In the genomic region with DNA sequence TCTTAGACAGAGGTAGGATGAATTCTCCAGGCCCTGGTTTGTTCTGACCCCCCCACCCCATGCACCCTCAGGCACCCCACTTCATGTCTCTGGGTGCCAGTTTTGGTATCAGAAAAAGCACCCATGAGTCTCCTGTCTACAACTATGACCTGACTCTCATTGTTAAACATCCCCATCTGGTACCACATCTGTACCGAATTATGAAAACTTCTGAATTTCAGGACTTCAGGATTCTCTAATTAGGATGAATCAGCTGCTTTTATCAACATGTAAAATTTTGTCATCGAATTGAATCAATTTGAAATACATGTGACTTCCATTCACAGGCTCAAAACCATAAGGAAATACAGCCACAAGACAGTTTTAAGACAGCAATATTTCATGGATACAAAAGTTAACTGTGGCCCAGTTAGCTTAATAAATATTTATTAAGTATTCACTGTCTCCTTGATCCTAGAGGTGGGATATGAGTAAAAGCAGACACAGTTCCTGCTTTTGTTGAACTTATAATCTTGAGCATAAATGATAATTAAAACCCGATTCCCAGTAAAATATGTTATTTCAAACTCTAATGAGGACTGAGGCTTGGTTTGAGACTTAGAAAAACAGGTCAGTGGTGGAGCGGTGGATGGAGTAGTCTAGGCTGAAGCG, we compare ENCODE assay signal across 14 mouse cellular contexts.
"Had no signal": no experiment of that assay in that cellular context is flagged by ENCODE, and none has a peak within 500 bp of the region (broad histone marks: within the 10 kb centered on the region; RNA-seq: fewer than 3 reads in every experiment).

No protein-coding gene starts in this region.

- H3K4me2 ChIP-seq: neural tube, embryonic 15.5 days had no signal

- H3K27me3 ChIP-seq: neural tube, embryonic 15.5 days had no signal

- H3K9ac ChIP-seq: liver, embryonic 14.5 days; neural tube, embryonic 15.5 days had no signal

- H3K36me3 ChIP-seq: midbrain, embryonic 10.5 days; neural tube, embryonic 15.5 days had no signal

- H3K4me3 ChIP-seq: midbrain, embryonic 10.5 days; myocyte; neural tube, embryonic 15.5 days had no signal

- ATAC-seq: intestine, postnatal 0 days had no signal

- H3K27ac ChIP-seq: liver, embryonic 14.5 days; midbrain, embryonic 10.5 days; neural tube, embryonic 15.5 days had no signal

- H3K4me1 ChIP-seq: midbrain, embryonic 10.5 days; neural tube, embryonic 15.5 days had no signal

- H3K9me3 ChIP-seq: midbrain, embryonic 10.5 days; neural tube, embryonic 15.5 days had no signal

- DNase-seq: kidney, adult 9 months; kidney, postnatal 25 days; layer of hippocampus, postnatal 36 days; lung, adult 18-20 months; midbrain, embryonic 14.5 days; right cerebral cortex, postnatal 4 days; spleen, adult 18-20 months; thymus, adult 2 months; thymus, postnatal 25 days had no signal
